In the genomic region with DNA sequence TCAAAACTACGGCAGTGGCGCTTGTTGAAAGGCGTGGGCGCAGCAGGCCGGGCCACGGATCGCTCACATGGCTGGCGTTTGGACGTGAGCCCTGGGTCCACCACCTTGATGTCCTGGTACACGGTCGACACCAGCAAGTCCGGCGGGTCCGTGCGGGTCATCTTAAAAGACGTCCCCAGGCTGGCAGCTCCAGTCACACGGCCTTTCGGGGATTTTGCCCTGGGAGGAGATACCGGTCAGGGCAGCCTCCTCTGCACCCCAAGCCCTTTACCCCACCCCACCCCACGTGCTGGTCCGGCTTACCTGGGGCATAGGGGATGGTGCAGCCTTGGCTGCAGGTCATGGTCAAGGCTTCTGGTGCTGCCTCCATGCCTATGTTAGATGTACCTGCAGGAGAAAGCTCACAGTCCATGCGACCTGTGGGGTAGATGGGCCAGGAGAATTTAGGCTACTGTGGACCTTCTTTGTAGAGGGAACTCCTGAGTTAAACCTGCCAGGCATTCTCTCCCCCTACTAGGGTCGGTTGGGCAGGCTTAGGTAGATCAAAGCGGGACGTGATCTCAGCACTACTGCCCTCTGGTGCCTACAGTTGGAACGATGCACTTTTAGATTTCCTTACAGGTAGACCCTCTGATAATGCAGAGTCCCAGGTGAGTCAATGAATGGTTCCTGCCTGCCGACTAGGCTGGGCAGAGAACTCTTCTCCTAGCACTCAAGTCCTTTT, we compare ENCODE assay signal across 8 mouse cellular contexts. TPM values are rescaled to one million over a fixed set of nuclear protein-coding genes. Genes with fewer than 3 reads are reported as not detected.
DNase-seq lines count a peak whose midpoint lies in the region; ATAC-seq and TF ChIP-seq lines count a peak whose summit lies in the region.

No protein-coding gene starts in this region.

- H3K4me3 ChIP-seq in hindbrain, embryonic 12.5 days, result peak overlapping the region; percentile 16
- peak overlapping the region; percentile 8; the same call in 1 of the 2 replicates for H3K4me3 ChIP-seq in midbrain, embryonic 14.5 days (replicated peaks; ENCODE audit: low read depth, low read length)
- no peak overlapping the region for H3K4me3 ChIP-seq in thymus, adult 2 months (ENCODE audit: control insufficient read depth, insufficient read depth, low read length)

- no peaks in the 10 kb centered on the region for H3K9me3 ChIP-seq in hindbrain, embryonic 12.5 days (replicated peaks)
- no peaks in the 10 kb centered on the region for H3K9me3 ChIP-seq in midbrain, embryonic 14.5 days (ENCODE audit: control insufficient read depth, low read length)

- no peak overlapping the region for H3K27ac ChIP-seq in hindbrain, embryonic 12.5 days
- H3K27ac ChIP-seq in midbrain, embryonic 14.5 days (replicated peaks; ENCODE audit: low read depth, low read length), result no peak overlapping the region
- H3K27ac ChIP-seq in thymus, adult 2 months (ENCODE audit: control insufficient read depth, insufficient read depth, low read length), result no peak overlapping the region

- ATAC-seq in hindbrain, embryonic 12.5 days (ENCODE audit: low FRiP score), result no peak
- ATAC-seq in midbrain, embryonic 14.5 days (ENCODE audit: low FRiP score, low TSS enrichment), result no peak

- no peak for TF ChIP-seq CTCF in thymus, adult 2 months (IDR thresholded peaks at IDR 0.05; ENCODE audit: borderline replicate concordance, control insufficient read depth, extremely low read depth, insufficient read depth, low read length, poor library complexity)

- H3K36me3 ChIP-seq in hindbrain, embryonic 12.5 days, result peaks cover 21% of the 10 kb centered on the region
- H3K36me3 ChIP-seq in midbrain, embryonic 14.5 days (ENCODE audit: control insufficient read depth, insufficient read depth, low read length), result peaks cover 32% of the 10 kb centered on the region
- no peaks in the 10 kb centered on the region; the same call in 1 of the 2 replicates for H3K36me3 ChIP-seq in thymus, adult 2 months (ENCODE audit: control insufficient read depth, insufficient read depth, low read length)

- DNase-seq in urinary bladder, adult 2 months (ENCODE audit: low spot score), result peak; percentile 24
- no peak for DNase-seq in urinary bladder, postnatal 14 days (ENCODE audit: low spot score)
- peak; percentile 79 to 89 for DNase-seq in cerebellum, postnatal 36 days
- DNase-seq in left cerebral cortex, postnatal 4 days, result peak; percentile 55
- DNase-seq in midbrain, embryonic 14.5 days, result peak; percentile 81
- peak; percentile 77 for DNase-seq in thymus, adult 2 months
- no peak for DNase-seq in urinary bladder, postnatal 25 days (ENCODE audit: low spot score)

- no peak overlapping the region for H3K9ac ChIP-seq in hindbrain, embryonic 12.5 days
- H3K9ac ChIP-seq in midbrain, embryonic 14.5 days (replicated peaks; ENCODE audit: low read length), result no peak overlapping the region; the same call in 1 of the 2 replicates

- peaks cover 68% of the 10 kb centered on the region for H3K4me1 ChIP-seq in hindbrain, embryonic 12.5 days
- peaks cover 38% of the 10 kb centered on the region for H3K4me1 ChIP-seq in midbrain, embryonic 14.5 days (ENCODE audit: control insufficient read depth, insufficient read depth, low read length)
- peaks cover 51% of the 10 kb centered on the region for H3K4me1 ChIP-seq in thymus, adult 2 months (replicated peaks; ENCODE audit: control insufficient read depth, insufficient read depth, low read length)

- peaks cover 58% of the 10 kb centered on the region for H3K27me3 ChIP-seq in hindbrain, embryonic 12.5 days
- peaks cover 52% of the 10 kb centered on the region for H3K27me3 ChIP-seq in midbrain, embryonic 14.5 days (ENCODE audit: control insufficient read depth, insufficient read depth, low read length)
- peaks cover 29% of the 10 kb centered on the region for H3K27me3 ChIP-seq in thymus, adult 2 months (ENCODE audit: control insufficient read depth, insufficient read depth, low read length)

- H3K4me2 ChIP-seq in hindbrain, embryonic 12.5 days (replicated peaks), result peak overlapping the region; percentile 40
- H3K4me2 ChIP-seq in midbrain, embryonic 14.5 days (ENCODE audit: low read length), result peak overlapping the region; percentile 19

- intact Hi-C loops in left cerebral cortex, postnatal 4 days (cut with DNase I), result no loop called here

- 5% methylated on average over 27 of the region's 27 CpGs for WGBS in hindbrain, embryonic 12.5 days
- 7% methylated on average over 27 of the region's 27 CpGs for WGBS in midbrain, embryonic 14.5 days
- 7% methylated on average over 27 of the region's 27 CpGs for whole genome bisulfite sequencing in thymus, adult 2 months

- TF ChIP-seq POLR2A in thymus, adult 2 months (IDR thresholded peaks at IDR 0.05; ENCODE audit: control insufficient read depth, extremely low read depth, insufficient read depth, low read length, poor library complexity), result no peak

RNA-seq across cellular contexts. Expression of a gene that starts 1.7 kb away (rescaled TPM):
- 0.47 and 0.57 TPM in 2 replicates for polyA plus RNA-seq in urinary bladder, adult 2 months (2012; rRNA removed)
- 2.4 and 3.1 TPM in 2 replicates for polyA plus RNA-seq in hindbrain, embryonic 12.5 days (2016; fragmentation: Nextera tagmentation; extraction: Ambion mirVana)
- 10 to 100 TPM; 49.0 to 59.4 TPM for total RNA-seq in left cerebral cortex, postnatal 4 days (2021)
- 8.8 and 9.2 TPM in 2 replicates for polyA plus RNA-seq in midbrain, embryonic 14.5 days (2014; fragmentation: Nextera tagmentation; extraction: Ambion mirVana)
- polyA plus RNA-seq in thymus, adult 2 months (2012; rRNA removed), result 7.0 and 7.4 TPM in 2 replicates

RNA-seq across cellular contexts. Expression of a gene that starts 4.9 kb away (rescaled TPM):
- polyA plus RNA-seq in urinary bladder, adult 2 months (2012; rRNA removed), result 64.2 and 75.6 TPM in 2 replicates
- 131 and 162 TPM in 2 replicates for polyA plus RNA-seq in hindbrain, embryonic 12.5 days (2016; fragmentation: Nextera tagmentation; extraction: Ambion mirVana)
- 10 to 100 TPM; 77.1 to 79.5 TPM for total RNA-seq in left cerebral cortex, postnatal 4 days (2021)
- polyA plus RNA-seq in midbrain, embryonic 14.5 days (2014; fragmentation: Nextera tagmentation; extraction: Ambion mirVana), result 167 and 206 TPM in 2 replicates
- 73.6 and 94.7 TPM in 2 replicates for polyA plus RNA-seq in thymus, adult 2 months (2012; rRNA removed)

RNA-seq across cellular contexts. Expression of a gene that starts 5.3 kb away (rescaled TPM):
- 1.3 and 1.4 TPM in 2 replicates for polyA plus RNA-seq in urinary bladder, adult 2 months (2012; rRNA removed)
- 4.7 and 6.7 TPM in 2 replicates for polyA plus RNA-seq in hindbrain, embryonic 12.5 days (2016; fragmentation: Nextera tagmentation; extraction: Ambion mirVana)
- 1 to 10 TPM; 1.8 to 2.9 TPM for total RNA-seq in left cerebral cortex, postnatal 4 days (2021)
- 2.1 and 3.9 TPM in 2 replicates for polyA plus RNA-seq in midbrain, embryonic 14.5 days (2014; fragmentation: Nextera tagmentation; extraction: Ambion mirVana)
- 18.9 and 25.8 TPM in 2 replicates for polyA plus RNA-seq in thymus, adult 2 months (2012; rRNA removed)

RNA-seq across cellular contexts. Expression of a gene that starts 22.3 kb away (rescaled TPM):
- 222 and 224 TPM in 2 replicates for polyA plus RNA-seq in urinary bladder, adult 2 months (2012; rRNA removed)
- 377 TPM in 2 replicates for polyA plus RNA-seq in hindbrain, embryonic 12.5 days (2016; fragmentation: Nextera tagmentation; extraction: Ambion mirVana)
- 100 to 1,000 TPM; 154 to 155 TPM for total RNA-seq in left cerebral cortex, postnatal 4 days (2021)
- 318 and 409 TPM in 2 replicates for polyA plus RNA-seq in midbrain, embryonic 14.5 days (2014; fragmentation: Nextera tagmentation; extraction: Ambion mirVana)
- 142 and 152 TPM in 2 replicates for polyA plus RNA-seq in thymus, adult 2 months (2012; rRNA removed)

RNA-seq across cellular contexts. Expression of a gene that starts 28.4 kb away (rescaled TPM):
- 66.5 and 73.8 TPM in 2 replicates for polyA plus RNA-seq in urinary bladder, adult 2 months (2012; rRNA removed)
- 70.0 and 72.3 TPM in 2 replicates for polyA plus RNA-seq in hindbrain, embryonic 12.5 days (2016; fragmentation: Nextera tagmentation; extraction: Ambion mirVana)
- 10 to 100 TPM; 85.9 to 87.1 TPM for total RNA-seq in left cerebral cortex, postnatal 4 days (2021)
- 60.9 and 62.6 TPM in 2 replicates for polyA plus RNA-seq in midbrain, embryonic 14.5 days (2014; fragmentation: Nextera tagmentation; extraction: Ambion mirVana)
- polyA plus RNA-seq in thymus, adult 2 months (2012; rRNA removed), result 83.4 and 89.6 TPM in 2 replicates

Comparison
In these comparisons a context has a peak if more than half of its experiments do, and no peak if none do; other contexts are left out.
1. DNase-seq: peak in urinary bladder, adult 2 months (single experiment), cerebellum, postnatal 36 days (2 of 2), left cerebral cortex, postnatal 4 days (single experiment), midbrain, embryonic 14.5 days (single experiment) and thymus, adult 2 months (single experiment); none in urinary bladder, postnatal 14 days (single experiment) and urinary bladder, postnatal 25 days (single experiment).